Mouse (Mus musculus) testis, postnatal 10 days (tissue): ENCODE measurements around the gene Hoxa6.

ENCODE experiments used
- DNase-seq: peaks from one replicate; pipeline ENCODE4 v3.0.0; 2021; ENCODE audit warnings: low spot score

Gene Hoxa6

GRCm38 (mm10) chr6:52214271-52214670 is 5.7 kb upstream of the Hoxa6 start:
- DNase-seq: no peak

DNA sequence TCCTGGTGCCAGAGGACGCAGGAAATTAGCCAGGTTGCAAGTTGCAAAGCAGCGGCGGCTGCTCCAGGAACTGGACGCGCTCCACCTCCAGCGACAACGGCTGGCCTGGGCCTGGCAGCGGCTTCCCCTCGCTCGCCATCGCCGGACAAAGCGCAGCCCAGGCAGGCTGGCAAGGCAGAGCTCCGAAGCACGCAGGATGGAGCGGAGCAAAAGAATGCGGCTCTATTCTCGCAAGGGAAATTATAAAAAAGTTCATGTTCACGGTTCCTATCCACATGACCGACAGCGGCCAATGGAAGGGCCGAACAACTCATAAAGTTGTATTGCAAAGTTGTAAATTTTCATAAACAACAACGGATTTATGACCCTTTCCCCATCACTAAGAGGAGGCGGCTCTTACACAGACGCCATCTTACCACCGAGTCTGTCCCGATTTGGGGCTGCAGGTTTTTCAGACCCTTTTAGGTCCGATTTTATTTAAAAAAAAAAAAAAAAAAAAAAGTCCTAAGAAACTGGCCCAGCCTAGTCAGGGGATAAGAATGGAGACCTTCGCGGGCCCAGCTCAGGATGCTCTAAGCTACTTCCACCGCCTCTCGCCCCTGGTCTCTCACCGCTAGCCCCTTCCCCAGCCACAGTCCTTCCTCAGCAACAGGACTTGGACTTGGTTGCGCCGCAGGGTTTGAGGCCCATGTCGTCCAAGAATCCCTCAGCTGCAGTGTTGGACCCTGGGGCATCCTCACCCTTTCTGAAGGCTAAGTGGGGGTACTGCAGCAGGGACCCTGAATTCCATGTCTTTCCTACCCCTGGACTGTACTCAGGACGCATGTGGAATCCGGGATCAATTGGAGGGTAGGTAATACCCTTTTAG is 4.8 kb upstream of the Hoxa6 start, which contains the start of the genes Hoxa3 and Gm28308:
Gene Hoxa3, minus strand, starts transcription at position 218 of the 868 bp plus-strand sequence.
Gene Gm28308, minus strand, starts transcription at position 221 of the 868 bp plus-strand sequence.
- no peak for DNase-seq

DNA sequence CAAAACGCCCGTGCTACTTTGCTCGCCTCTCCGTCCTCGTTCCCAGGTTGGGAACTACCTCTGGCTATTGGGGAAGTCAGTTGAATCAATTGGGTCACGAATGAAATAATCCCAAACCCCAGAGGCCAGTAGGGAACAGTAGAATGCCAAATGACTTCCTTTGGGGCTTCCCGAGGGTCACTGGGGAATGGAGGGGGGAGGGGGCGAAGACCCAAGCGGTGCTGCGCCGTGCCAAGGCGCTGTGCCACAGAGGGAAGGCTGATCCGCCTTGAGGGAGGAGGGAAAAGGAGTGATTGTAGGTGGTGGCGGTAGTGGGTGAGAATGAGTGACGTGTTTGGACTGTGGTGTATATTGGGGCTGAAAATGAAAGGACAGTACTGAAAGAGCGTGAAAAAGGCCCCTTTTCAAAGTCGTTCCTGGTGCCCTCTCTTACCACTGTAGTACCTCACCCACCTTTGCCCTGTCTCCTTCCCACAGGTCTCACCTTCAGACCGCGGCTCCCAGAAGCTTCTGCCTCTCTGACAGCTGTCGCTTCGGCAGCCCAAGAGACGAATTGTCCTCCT is 4.1 kb upstream of the Hoxa6 start:
- DNase-seq: no peak

- DNase-seq: no peak
Observed at GRCm38 (mm10) chr6:52211961-52212360, 3.4 kb upstream of the Hoxa6 start.

GRCm38 (mm10) chr6:52211170-52211935 is 2.8 kb upstream of the Hoxa6 start:
- DNase-seq: peak; percentile 85

- DNase-seq: peak; percentile 26
Observed at GRCm38 (mm10) chr6:52209685-52210046, 1.1 kb upstream of the Hoxa6 start.

DNA sequence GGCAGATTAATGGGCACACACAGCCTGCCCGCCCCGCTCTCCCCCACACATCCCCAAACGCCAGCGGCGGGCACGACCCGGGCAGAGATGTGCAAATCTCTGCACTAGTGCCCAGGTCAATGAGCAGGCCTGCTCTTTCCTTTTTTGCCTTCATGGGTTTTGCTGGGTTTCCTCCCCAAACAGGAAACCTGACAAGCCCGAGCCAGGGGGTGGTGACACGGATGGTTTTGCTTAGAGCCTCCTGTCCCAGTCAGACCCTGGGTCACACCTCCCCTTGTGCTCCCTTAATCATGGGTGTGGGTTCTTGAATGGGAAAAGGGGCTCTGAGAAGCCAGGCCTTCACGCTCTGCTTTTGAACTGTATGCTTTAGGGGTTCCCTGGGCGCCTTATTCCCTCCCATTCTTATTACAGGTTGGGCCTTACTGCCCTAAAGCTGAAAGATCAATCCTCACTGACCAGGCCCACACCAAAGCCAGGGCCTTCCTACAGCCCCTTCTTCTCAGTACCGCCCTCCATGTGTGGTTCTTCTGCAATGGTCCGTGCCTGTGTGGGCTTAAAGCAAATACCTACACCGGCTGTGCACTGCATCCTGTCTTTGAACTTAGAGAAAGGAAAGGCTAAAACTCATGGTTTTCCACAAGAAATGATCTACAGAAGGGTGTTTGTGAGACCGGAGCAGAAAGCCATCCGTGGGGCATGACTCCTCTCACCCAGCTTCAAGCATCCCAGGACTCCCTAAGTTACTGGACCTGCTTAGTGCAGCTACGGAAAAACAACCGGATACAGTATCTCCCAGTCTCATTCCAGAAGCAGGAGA is 554 bp upstream of the Hoxa6 start:
- DNase-seq: peak; percentile 31

DNA sequence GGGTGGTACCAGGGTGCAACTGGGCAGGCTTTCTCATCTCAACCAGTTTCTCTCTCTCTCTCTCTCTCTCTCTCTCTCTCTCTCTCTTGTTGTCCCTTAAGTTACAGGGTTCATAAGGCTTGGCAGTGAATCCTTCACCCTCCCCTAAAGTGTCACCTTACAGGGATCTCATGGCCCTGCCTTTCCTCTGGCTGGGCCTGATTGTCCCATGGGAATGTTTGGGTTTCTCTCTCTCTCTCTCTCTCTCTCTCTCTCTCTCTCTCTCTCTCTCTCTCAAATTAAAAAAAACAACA is 892 bp downstream of the Hoxa6 start:
- peak; percentile 23 for DNase-seq

DNA sequence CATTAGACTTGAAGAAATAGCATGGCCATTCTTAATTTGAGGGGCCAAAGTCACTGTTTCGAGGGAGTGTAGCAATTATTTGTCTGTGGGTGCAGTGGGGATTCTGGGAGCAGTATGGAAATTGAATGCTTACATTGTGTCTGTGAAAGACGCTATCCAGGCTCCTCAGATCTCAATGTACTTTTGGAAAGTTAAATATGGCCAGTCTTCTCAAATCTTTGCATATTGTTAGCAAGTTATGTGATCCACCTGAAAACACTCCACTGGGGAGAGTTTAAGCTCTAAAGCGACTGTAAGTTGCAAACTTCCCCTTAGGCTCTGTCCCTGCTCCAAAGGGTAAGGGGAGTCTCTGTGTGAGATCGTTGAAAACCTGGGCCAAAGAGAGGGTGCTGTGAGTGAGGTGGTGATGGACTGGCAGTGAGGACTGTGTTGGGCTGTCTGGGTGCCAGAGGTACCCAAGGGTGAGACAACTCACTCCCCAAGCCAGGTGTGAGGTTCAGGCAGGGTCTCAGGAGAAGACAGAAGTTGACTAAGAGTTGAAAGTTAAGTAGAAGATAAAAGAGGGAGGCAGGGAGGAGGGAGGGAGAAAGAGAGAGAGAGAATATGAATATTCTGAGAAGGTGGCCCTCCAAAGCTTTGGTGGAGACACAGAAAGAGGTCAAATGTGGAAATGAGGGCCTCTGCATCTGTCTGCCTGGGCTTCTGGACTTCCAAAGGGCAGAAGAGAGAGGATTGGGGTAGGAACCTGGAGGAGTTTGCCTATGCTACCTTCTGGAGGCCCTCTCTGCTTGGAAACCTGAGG is 1.4 kb downstream of the Hoxa6 start:
- DNase-seq: peak; percentile 12

GRCm38 (mm10) chr6:52205638-52206621 is 2.6 kb downstream of the Hoxa6 start:
- DNase-seq: no peak

- no peak for DNase-seq
Observed at GRCm38 (mm10) chr6:52205221-52205620, 3.3 kb downstream of the Hoxa6 start.

DNA sequence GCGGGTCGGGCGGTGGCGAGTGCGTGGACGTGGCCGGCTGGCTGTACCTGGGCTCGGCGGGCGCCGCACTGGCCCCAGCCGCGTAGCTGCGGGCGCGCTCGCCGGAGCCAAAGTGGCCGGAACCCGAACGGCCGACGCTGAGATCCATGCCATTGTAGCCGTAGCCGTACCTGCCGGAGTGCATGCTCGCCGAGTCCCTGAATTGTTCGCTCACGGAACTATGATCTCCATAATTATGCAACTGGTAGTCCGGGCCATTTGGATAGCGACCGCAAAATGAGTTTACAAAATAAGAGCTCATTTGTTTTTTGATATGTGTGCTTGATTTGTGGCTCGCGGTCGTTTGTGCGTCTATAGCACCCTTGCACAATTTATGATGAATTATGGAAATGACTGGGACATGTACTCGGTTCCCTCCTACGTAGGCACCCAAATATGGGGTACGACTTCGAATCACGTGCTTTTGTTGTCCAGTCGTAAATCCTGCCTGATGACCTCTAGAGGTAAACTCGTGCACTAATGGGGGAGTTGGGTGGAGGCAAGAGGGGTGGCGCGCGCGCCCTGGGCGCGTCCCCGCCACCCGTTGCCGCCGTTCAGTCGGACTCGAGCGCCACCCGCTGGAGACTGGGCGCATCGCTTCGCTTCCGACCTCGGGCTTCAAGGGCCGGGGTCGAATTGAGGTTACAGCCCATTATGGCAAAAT is 4.3 kb downstream of the Hoxa6 start, which contains the start of gene Hoxa5:
Gene Hoxa5, minus strand, starts transcription at position 538 of the 703 bp plus-strand sequence.
- peak; percentile 89 for DNase-seq

DNA sequence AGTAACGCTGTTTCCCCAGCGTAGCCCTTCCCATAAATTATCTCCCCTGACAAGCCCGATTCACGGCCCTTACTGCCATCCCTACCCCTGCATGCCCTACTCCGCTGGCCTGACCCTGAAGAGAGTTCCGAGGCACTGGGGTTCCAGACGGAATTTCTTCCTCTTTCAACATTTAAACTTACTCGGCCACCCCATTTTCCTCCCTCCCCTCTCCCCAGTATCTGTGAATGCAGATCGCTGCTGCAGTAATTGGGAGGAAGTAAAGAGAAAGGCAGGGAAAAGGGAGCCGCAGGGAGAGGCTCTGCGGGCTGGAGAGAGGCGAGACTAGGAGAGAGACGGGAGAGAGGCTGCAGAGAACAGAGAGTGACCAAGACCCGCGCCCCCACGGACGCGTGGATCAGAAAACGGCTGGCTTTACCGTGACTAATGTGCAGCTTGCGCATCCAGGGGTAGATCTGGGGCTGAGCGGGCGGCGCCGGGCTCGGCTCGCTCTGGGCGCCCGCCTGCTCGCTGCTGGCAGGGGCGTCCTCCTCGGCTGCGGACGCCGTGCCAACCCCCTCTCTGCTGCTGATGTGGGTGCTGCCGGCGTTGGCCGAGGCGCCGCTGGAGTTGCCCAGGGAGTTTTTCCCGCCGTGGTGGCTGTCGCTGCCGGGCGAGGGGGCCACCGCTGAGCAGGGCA is 5.0 kb downstream of the Hoxa6 start:
- no peak for DNase-seq

GRCm38 (mm10) chr6:52203121-52203370 is 5.5 kb downstream of the Hoxa6 start:
- DNase-seq: no peak

DNA sequence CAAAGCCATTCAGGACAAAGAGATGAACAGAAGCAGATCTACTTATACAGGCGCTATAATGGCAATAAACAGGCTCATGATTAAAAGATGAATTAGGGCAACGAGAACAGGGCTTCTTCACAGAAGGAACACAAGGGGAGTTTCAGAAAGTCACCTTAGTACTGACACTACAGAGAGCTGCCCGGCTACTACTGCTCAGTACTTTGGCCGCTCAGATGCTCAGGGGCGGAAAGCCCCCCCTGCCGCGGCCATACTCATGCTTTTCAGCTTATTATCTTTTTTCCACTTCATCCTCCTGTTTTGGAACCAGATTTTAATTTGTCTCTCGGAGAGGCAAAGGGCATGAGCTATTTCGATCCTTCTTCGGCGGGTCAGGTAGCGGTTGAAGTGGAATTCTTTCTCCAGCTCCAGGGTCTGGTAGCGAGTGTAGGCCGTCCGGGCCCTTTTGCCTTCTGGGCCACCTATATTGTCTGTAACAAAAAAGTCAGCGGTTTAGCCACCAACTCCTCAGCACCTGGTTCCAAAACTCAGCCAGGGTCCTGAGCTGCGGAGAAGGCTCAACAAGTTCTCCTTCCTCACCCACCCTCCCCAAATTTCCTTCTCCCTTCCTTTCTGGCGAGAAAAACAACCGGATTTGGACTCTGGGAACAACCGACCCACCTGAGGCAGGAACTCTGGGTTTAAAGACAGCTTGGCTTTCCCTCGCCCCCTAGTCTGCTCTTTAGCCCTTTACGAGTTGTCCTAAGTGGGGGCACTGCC is 6.0 kb downstream of the Hoxa6 start:
- no peak for DNase-seq

GRCm38 (mm10) chr6:52201269-52201668 is 7.3 kb downstream of the Hoxa6 start:
- no peak for DNase-seq

GRCm38 (mm10) chr6:52200751-52201250 is 7.7 kb downstream of the Hoxa6 start:
- no peak for DNase-seq
